Mouse (Mus musculus) G1E (cell line): Measurements from ENCODE around the gene BC048562. TPM values are rescaled to one million over a fixed set of nuclear protein-coding genes. Genes with fewer than 3 reads are reported as not detected.

Experiments used
- ATAC-seq: 2 replicates; pipeline ENCODE4 v1.8.0; 2016; ENCODE audit warnings: mild to moderate bottlenecking; ENCODE audit not compliant: insufficient number of reproducible peaks, poor library complexity, low FRiP score, severe bottlenecking; ENCODE audit errors: extremely low read depth
- DNase-seq: peaks from one replicate; pipeline ENCODE4 v3.0.0; 2012; ENCODE audit warnings: low spot score
- H3K27me3 ChIP-seq: 2 replicates; pipeline ENCODE4 v1.6.1; 2012; ENCODE audit warnings: mild to moderate bottlenecking, low read length, inconsistent platforms; ENCODE audit not compliant: insufficient read depth
- H3K36me3 ChIP-seq: replicated peaks from 2 replicates; pipeline ENCODE3; 2012; ENCODE audit warnings: mild to moderate bottlenecking, inconsistent platforms
- H3K4me1 ChIP-seq: 2 replicates; pipeline ENCODE4 v1.6.1; 2012; ENCODE audit warnings: low read depth, low read length, inconsistent platforms, mixed read lengths; ENCODE audit not compliant: insufficient read depth
- H3K4me3 ChIP-seq: 2 replicates; pipeline ENCODE4 v1.5.1; 2012; ENCODE audit warnings: low read depth, mild to moderate bottlenecking, inconsistent platforms, low read length, moderate library complexity, mixed read lengths
- H3K9me3 ChIP-seq: replicated peaks from 2 replicates; pipeline ENCODE4 v1.6.1; 2012; ENCODE audit warnings: inconsistent platforms
- CTCF ChIP-seq: IDR thresholded peaks from 2 replicates; pipeline ENCODE4 v1.5.1; 2012; ENCODE audit warnings: low read depth, low read length, inconsistent platforms, mixed read lengths
- GATA1 ChIP-seq: IDR thresholded peaks from 2 replicates; pipeline ENCODE4 v1.6.1; 2012; ENCODE audit warnings: borderline replicate concordance, low read length, inconsistent platforms, mixed read lengths
- GATA2 ChIP-seq: IDR thresholded peaks from 2 replicates; pipeline ENCODE4 v1.6.1; 2012; ENCODE audit warnings: low read depth, low read length, inconsistent platforms, borderline replicate concordance
- POLR2AphosphoS5 ChIP-seq: IDR thresholded peaks from 2 replicates; pipeline ENCODE4 v1.6.1; 2012; ENCODE audit warnings: low read depth, low read length, inconsistent platforms; ENCODE audit not compliant: insufficient replicate concordance
- TAL1 ChIP-seq: conservative IDR thresholded peaks from 2 replicates; pipeline ENCODE4 v1.6.1; 2012; ENCODE audit warnings: low read depth, low read length, inconsistent platforms, mixed read lengths
- polyA plus RNA-seq: library from polyadenylated mRNA; stranded (reverse); fragments of >175 nt; gene quantifications from 2 replicates; pipeline ENCODE4 v1.2.3, GENCODE M21; 2012
- total RNA-seq, 2 experiments: library from RNA; stranded (forward) in 1 of 2; stranded (reverse) in 1 of 2; fragments of 200-1000 nt in 1 of 2; fragments of >200 nt in 1 of 2; fragmentation: Nextera tagmentation in 1 of 2; gene quantifications; 2 replicates each; pipeline ENCODE4 v1.2.3; 2014 to 2017

Gene BC048562
- total and polyA plus RNA-seq, 3 experiments: 0.08 to 0.22 TPM; not detected in 1

DNA sequence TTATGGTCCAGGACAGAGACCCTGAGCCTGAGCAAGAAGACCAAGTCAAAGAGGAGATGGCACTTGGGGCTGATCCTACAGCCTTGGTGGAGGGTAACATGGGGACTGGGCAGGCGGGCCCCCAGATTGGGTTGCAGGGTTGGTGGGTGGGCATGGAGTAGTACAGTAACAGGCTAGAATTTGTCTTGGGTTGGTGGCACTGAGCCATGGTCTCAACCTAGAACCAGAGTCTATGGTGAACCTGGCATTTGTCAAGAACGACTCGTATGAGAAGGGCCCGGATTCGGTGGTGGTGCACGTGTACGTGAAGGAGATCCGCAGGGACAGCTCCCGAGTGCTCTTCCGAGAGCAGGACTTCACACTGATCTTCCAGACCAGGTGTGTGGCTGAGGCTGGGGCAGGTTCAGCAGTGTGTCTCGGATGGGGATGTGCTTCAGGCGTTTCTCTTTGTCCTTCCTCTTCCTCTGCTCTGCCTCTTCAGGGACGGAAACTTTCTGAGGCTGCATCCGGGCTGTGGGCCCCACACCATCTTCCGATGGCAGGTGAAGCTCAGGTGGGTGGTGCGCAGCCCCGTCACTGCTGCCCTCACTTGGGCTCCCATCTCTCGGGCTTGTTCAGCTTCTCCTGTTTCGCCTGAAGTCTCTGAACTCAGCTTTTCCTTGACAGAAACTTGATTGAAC lies 58.0 kb downstream of the BC048562 start:
- Histone ChIP-seq H3K4me1 (peaks cover 51% of the 10 kb centered on the region), H3K9me3 (no peaks in the 10 kb centered on the region), H3K27me3 (no peaks in the 10 kb centered on the region), H3K36me3 (peaks cover 75% of the 10 kb centered on the region), H3K4me3 (no peak overlapping the region)
- ATAC-seq: no peak
- TF ChIP-seq TAL1 (no peak), GATA2 (no peak), POLR2AphosphoS5 (no peak), CTCF (no peak), GATA1 (no peak)
- DNase-seq: no peak

DNA sequence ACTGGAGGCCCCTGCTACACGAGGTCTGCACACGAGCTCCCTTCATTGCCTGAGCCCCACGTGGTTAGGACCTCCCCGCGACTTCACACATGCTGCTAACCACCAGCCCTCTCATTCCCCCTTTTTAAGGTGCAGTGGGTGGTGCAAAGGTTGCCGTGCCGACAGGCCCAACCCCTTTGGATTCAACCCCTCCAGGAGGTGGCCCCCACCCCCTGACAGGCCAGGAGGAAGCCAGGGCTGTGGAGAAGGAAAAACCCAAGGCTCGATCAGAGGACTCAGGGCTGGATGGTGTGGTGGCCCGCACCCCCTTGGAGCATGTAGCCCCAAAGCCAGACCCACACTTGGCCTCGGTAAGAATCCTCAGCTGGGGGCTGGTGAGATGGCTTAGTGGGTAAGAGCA lies 58.6 kb downstream of the BC048562 start:
- Histone ChIP-seq H3K4me1 (peaks cover 50% of the 10 kb centered on the region), H3K4me3 (no peak overlapping the region), H3K9me3 (no peaks in the 10 kb centered on the region), H3K27me3 (no peaks in the 10 kb centered on the region), H3K36me3 (peaks cover 81% of the 10 kb centered on the region)
- no peak for ATAC-seq
- TF ChIP-seq TAL1: no peak
- TF ChIP-seq GATA1: no peak
- TF ChIP-seq GATA2: no peak
- no peak for TF ChIP-seq POLR2AphosphoS5
- TF ChIP-seq CTCF: no peak
- DNase-seq: no peak

Other genes starting within 250 kb of the BC048562 start
Only the 20 nearest of the 23 such genes appear.
- gene Dag1, start 172.5 kb upstream of the BC048562 start, total RNA-seq (2014; fragmentation: Nextera tagmentation): 21.9 and 22.1 TPM in 2 replicates
- 6.0 and 6.1 TPM in 2 replicates for gene Dag1, start 172.5 kb upstream of the BC048562 start, total RNA-seq (2017)
- gene Dag1, start 172.5 kb upstream of the BC048562 start, polyA plus RNA-seq: 11.9 and 13.5 TPM in 2 replicates
- 17.6 and 20.2 TPM in 2 replicates for gene Nicn1, start 146.1 kb upstream of the BC048562 start, total RNA-seq (2014; fragmentation: Nextera tagmentation)
- 5.8 and 7.6 TPM in 2 replicates for gene Nicn1, start 146.1 kb upstream of the BC048562 start, total RNA-seq (2017)
- 0.35 and 0.52 TPM in 2 replicates for gene Nicn1, start 146.1 kb upstream of the BC048562 start, polyA plus RNA-seq
- gene Amt, start 139.6 kb upstream of the BC048562 start, total RNA-seq (2014; fragmentation: Nextera tagmentation): 0.90 and 1.2 TPM in 2 replicates
- 0.44 and 0.93 TPM in 2 replicates for gene Amt, start 139.6 kb upstream of the BC048562 start, total RNA-seq (2017)
- 0.03 and 0.09 TPM in 2 replicates for gene Amt, start 139.6 kb upstream of the BC048562 start, polyA plus RNA-seq
- gene Rhoa, start 130.4 kb upstream of the BC048562 start, total RNA-seq (2014; fragmentation: Nextera tagmentation): 409 and 426 TPM in 2 replicates
- 215 and 235 TPM in 2 replicates for gene Rhoa, start 130.4 kb upstream of the BC048562 start, total RNA-seq (2017)
- 122 and 136 TPM in 2 replicates for gene Rhoa, start 130.4 kb upstream of the BC048562 start, polyA plus RNA-seq
- 24.2 TPM in 2 replicates for gene Tcta, start 130.3 kb upstream of the BC048562 start, total RNA-seq (2014; fragmentation: Nextera tagmentation)
- 11.9 and 14.6 TPM in 2 replicates for gene Tcta, start 130.3 kb upstream of the BC048562 start, total RNA-seq (2017)
- gene Tcta, start 130.3 kb upstream of the BC048562 start, polyA plus RNA-seq: 1.5 and 3.6 TPM in 2 replicates
- gene Gpx1, start 97.6 kb upstream of the BC048562 start, total RNA-seq (2014; fragmentation: Nextera tagmentation): 1,641 and 1,695 TPM in 2 replicates
- gene Gpx1, start 97.6 kb upstream of the BC048562 start, total RNA-seq (2017): 1,228 and 1,354 TPM in 2 replicates
- 470 and 543 TPM in 2 replicates for gene Gpx1, start 97.6 kb upstream of the BC048562 start, polyA plus RNA-seq
- gene Usp4, start 88.6 kb upstream of the BC048562 start, total RNA-seq (2014; fragmentation: Nextera tagmentation): 126 and 131 TPM in 2 replicates
- gene Usp4, start 88.6 kb upstream of the BC048562 start, total RNA-seq (2017): 76.5 and 78.6 TPM in 2 replicates
- 60.8 and 97.3 TPM in 2 replicates for gene Usp4, start 88.6 kb upstream of the BC048562 start, polyA plus RNA-seq
- gene 1700102P08Rik, start 43.7 kb upstream of the BC048562 start, total RNA-seq (2014; fragmentation: Nextera tagmentation): not detected in 2 replicates
- gene 1700102P08Rik, start 43.7 kb upstream of the BC048562 start, total RNA-seq (2017): 0.44 and 1.3 TPM in 2 replicates
- 0.29 and 0.81 TPM in 2 replicates for gene 1700102P08Rik, start 43.7 kb upstream of the BC048562 start, polyA plus RNA-seq
- not detected in 2 replicates for gene Ccdc36, start 8.0 kb upstream of the BC048562 start, total RNA-seq (2014; fragmentation: Nextera tagmentation)
- gene Ccdc36, start 8.0 kb upstream of the BC048562 start, total RNA-seq (2017): 0.22 TPM in 1 of 2 replicates, not detected in the other
- not detected in 2 replicates for gene Ccdc36, start 8.0 kb upstream of the BC048562 start, polyA plus RNA-seq
- gene Ccdc71, start 24.0 kb downstream of the BC048562 start, total RNA-seq (2014; fragmentation: Nextera tagmentation): 52.4 and 53.0 TPM in 2 replicates
- gene Ccdc71, start 24.0 kb downstream of the BC048562 start, total RNA-seq (2017): 20.3 and 22.3 TPM in 2 replicates
- 24.1 and 25.6 TPM in 2 replicates for gene Ccdc71, start 24.0 kb downstream of the BC048562 start, polyA plus RNA-seq
- gene Klhdc8b, start 25.1 kb downstream of the BC048562 start, total RNA-seq (2014; fragmentation: Nextera tagmentation): 14.7 and 21.2 TPM in 2 replicates
- 52.8 and 63.1 TPM in 2 replicates for gene Klhdc8b, start 25.1 kb downstream of the BC048562 start, total RNA-seq (2017)
- 112 and 116 TPM in 2 replicates for gene Klhdc8b, start 25.1 kb downstream of the BC048562 start, polyA plus RNA-seq
- 0.15 TPM in 1 of 2 replicates, not detected in the other for gene Lamb2, start 43.3 kb downstream of the BC048562 start, total RNA-seq (2014; fragmentation: Nextera tagmentation)
- gene Lamb2, start 43.3 kb downstream of the BC048562 start, total RNA-seq (2017): 0.11 and 0.17 TPM in 2 replicates
- 0.07 TPM in 2 replicates for gene Lamb2, start 43.3 kb downstream of the BC048562 start, polyA plus RNA-seq
- gene Usp19, start 54.1 kb downstream of the BC048562 start, total RNA-seq (2014; fragmentation: Nextera tagmentation): 70.6 and 197 TPM in 2 replicates
- gene Usp19, start 54.1 kb downstream of the BC048562 start, total RNA-seq (2017): 41.3 and 44.7 TPM in 2 replicates
- gene Usp19, start 54.1 kb downstream of the BC048562 start, polyA plus RNA-seq: 87.7 and 102 TPM in 2 replicates
- gene Qars, start 71.2 kb downstream of the BC048562 start, total RNA-seq (2014; fragmentation: Nextera tagmentation): 320 and 349 TPM in 2 replicates
- gene Qars, start 71.2 kb downstream of the BC048562 start, total RNA-seq (2017): 196 and 201 TPM in 2 replicates
- 138 and 248 TPM in 2 replicates for gene Qars, start 71.2 kb downstream of the BC048562 start, polyA plus RNA-seq
- 179 and 214 TPM in 2 replicates for gene Qrich1, start 80.3 kb downstream of the BC048562 start, total RNA-seq (2014; fragmentation: Nextera tagmentation)
- 150 and 161 TPM in 2 replicates for gene Qrich1, start 80.3 kb downstream of the BC048562 start, total RNA-seq (2017)
- 99.7 and 143 TPM in 2 replicates for gene Qrich1, start 80.3 kb downstream of the BC048562 start, polyA plus RNA-seq
- 145 and 154 TPM in 2 replicates for gene Impdh2, start 123.8 kb downstream of the BC048562 start, total RNA-seq (2014; fragmentation: Nextera tagmentation)
- 247 and 299 TPM in 2 replicates for gene Impdh2, start 123.8 kb downstream of the BC048562 start, total RNA-seq (2017)
- 167 and 176 TPM in 2 replicates for gene Impdh2, start 123.8 kb downstream of the BC048562 start, polyA plus RNA-seq
- 25.6 and 31.8 TPM in 2 replicates for gene Ndufaf3, start 131.0 kb downstream of the BC048562 start, total RNA-seq (2014; fragmentation: Nextera tagmentation)
- 16.9 and 29.4 TPM in 2 replicates for gene Ndufaf3, start 131.0 kb downstream of the BC048562 start, total RNA-seq (2017)
- 11.7 and 17.7 TPM in 2 replicates for gene Ndufaf3, start 131.0 kb downstream of the BC048562 start, polyA plus RNA-seq
- gene Dalrd3, start 133.4 kb downstream of the BC048562 start, total RNA-seq (2014; fragmentation: Nextera tagmentation): 48.3 and 49.1 TPM in 2 replicates
- gene Dalrd3, start 133.4 kb downstream of the BC048562 start, total RNA-seq (2017): 48.3 and 65.3 TPM in 2 replicates
- 101 and 121 TPM in 2 replicates for gene Dalrd3, start 133.4 kb downstream of the BC048562 start, polyA plus RNA-seq
- gene Wdr6, start 142.3 kb downstream of the BC048562 start, total RNA-seq (2014; fragmentation: Nextera tagmentation): 22.6 and 27.6 TPM in 2 replicates
- gene Wdr6, start 142.3 kb downstream of the BC048562 start, total RNA-seq (2017): 36.3 and 39.2 TPM in 2 replicates
- 16.9 and 30.0 TPM in 2 replicates for gene Wdr6, start 142.3 kb downstream of the BC048562 start, polyA plus RNA-seq
- gene P4htm, start 161.2 kb downstream of the BC048562 start, total RNA-seq (2014; fragmentation: Nextera tagmentation): 1.7 and 1.9 TPM in 2 replicates
- 2.0 and 2.6 TPM in 2 replicates for gene P4htm, start 161.2 kb downstream of the BC048562 start, total RNA-seq (2017)
- 5.4 and 5.7 TPM in 2 replicates for gene P4htm, start 161.2 kb downstream of the BC048562 start, polyA plus RNA-seq